ENCODE assay signal across 11 mouse cellular contexts in genomic region chr1:152231717-152232202, GRCm38 (mm10).
DNase-seq lines count a peak whose midpoint lies in the region; ATAC-seq and TF ChIP-seq lines count a peak whose summit lies in the region.
"Had no signal": no experiment of that assay in that cellular context is flagged by ENCODE, and none has a peak within 500 bp of the region (broad histone marks: within the 10 kb centered on the region; RNA-seq: fewer than 3 reads in every experiment).

No protein-coding gene starts in this region.

- 0 out of 2 replicates have a peak, but pooled peaks have one; percentile 6 for ATAC-seq in hindbrain, embryonic 11.5 days (ENCODE audit: low FRiP score)
- no peak for ATAC-seq in hindbrain, embryonic 14.5 days (ENCODE audit: low FRiP score)
- ATAC-seq in lung, embryonic 14.5 days (ENCODE audit: insufficient read depth) = peak; percentile 38; the same call in 1 of the 2 replicates
- no peak for ATAC-seq in erythroid progenitor cell, adult 5-6 weeks (replicated peaks; ENCODE audit: low FRiP score, poor library complexity, severe bottlenecking)

- H3K36me3 ChIP-seq in hindbrain, embryonic 11.5 days (ENCODE audit: control insufficient read depth, insufficient read depth, low read length) = no peaks in the 10 kb centered on the region
- no peaks in the 10 kb centered on the region for H3K36me3 ChIP-seq in hindbrain, embryonic 14.5 days (replicated peaks; ENCODE audit: control insufficient read depth, insufficient read depth)
- no peaks in the 10 kb centered on the region for H3K36me3 ChIP-seq in lung, embryonic 14.5 days (ENCODE audit: insufficient read depth)
- H3K36me3 ChIP-seq: embryonic facial prominence, embryonic 15.5 days; neural tube, embryonic 12.5 days had no signal

- H3K4me1 ChIP-seq in hindbrain, embryonic 11.5 days (replicated peaks; ENCODE audit: control insufficient read depth, insufficient read depth, low read length) = no peaks in the 10 kb centered on the region
- H3K4me1 ChIP-seq in hindbrain, embryonic 14.5 days (replicated peaks; ENCODE audit: control insufficient read depth, insufficient read depth, low read length) = peaks cover 7% of the 10 kb centered on the region
- H3K4me1 ChIP-seq in lung, embryonic 14.5 days (ENCODE audit: insufficient read depth) = no peaks in the 10 kb centered on the region
- H3K4me1 ChIP-seq: embryonic facial prominence, embryonic 15.5 days had no signal

- TF ChIP-seq CTCF in lung, embryonic 14.5 days (IDR thresholded peaks at IDR 0.05; ENCODE audit: low read depth) = peak; percentile 55

- DNase-seq in hindbrain, embryonic 11.5 days (ENCODE audit: low spot score) = no peak
- no peak for DNase-seq in hindbrain, embryonic 14.5 days (ENCODE audit: low spot score)
- DNase-seq in lung, embryonic 14.5 days = peak; percentile 52
- no peak for DNase-seq in lung, adult 18-20 months
- peak; percentile 16 for DNase-seq in ZHBTc4 (ENCODE audit: low read depth, low spot score)
- peak; percentile 10 for DNase-seq in lung, postnatal 25 days (ENCODE audit: low spot score)
- no peak for DNase-seq in kidney, adult 11 months
- DNase-seq: kidney, postnatal 25 days had no signal

- WGBS in hindbrain, embryonic 11.5 days = 73% methylated on average over 11 of the region's 11 CpGs
- WGBS in hindbrain, embryonic 14.5 days = 58% methylated on average over 11 of the region's 11 CpGs
- WGBS in lung, embryonic 14.5 days = 34% methylated on average over 11 of the region's 11 CpGs

- H3K9me3 ChIP-seq in hindbrain, embryonic 11.5 days (ENCODE audit: control insufficient read depth, low read length) = no peaks in the 10 kb centered on the region
- H3K9me3 ChIP-seq in hindbrain, embryonic 14.5 days (ENCODE audit: control insufficient read depth, low read length) = no peaks in the 10 kb centered on the region
- H3K9me3 ChIP-seq in lung, embryonic 14.5 days (ENCODE audit: low read depth, low read length) = no peaks in the 10 kb centered on the region
- H3K9me3 ChIP-seq: embryonic facial prominence, embryonic 15.5 days; neural tube, embryonic 12.5 days had no signal

- H3K9ac ChIP-seq in hindbrain, embryonic 11.5 days (ENCODE audit: low read depth, low read length) = no peak overlapping the region
- no peak overlapping the region for H3K9ac ChIP-seq in hindbrain, embryonic 14.5 days
- H3K9ac ChIP-seq in lung, embryonic 14.5 days = no peak overlapping the region
- H3K9ac ChIP-seq: embryonic facial prominence, embryonic 15.5 days; neural tube, embryonic 12.5 days had no signal

- no peaks in the 10 kb centered on the region for H3K27me3 ChIP-seq in hindbrain, embryonic 11.5 days (ENCODE audit: control insufficient read depth, insufficient read depth, low read length)
- H3K27me3 ChIP-seq in hindbrain, embryonic 14.5 days (ENCODE audit: control insufficient read depth, insufficient read depth, low read length) = no peaks in the 10 kb centered on the region
- no peaks in the 10 kb centered on the region for H3K27me3 ChIP-seq in lung, embryonic 14.5 days (ENCODE audit: insufficient read depth, low read length)
- H3K27me3 ChIP-seq: embryonic facial prominence, embryonic 15.5 days; neural tube, embryonic 12.5 days had no signal

- no peak overlapping the region for H3K4me2 ChIP-seq in hindbrain, embryonic 11.5 days (replicated peaks; ENCODE audit: low read depth, low read length)
- no peak overlapping the region for H3K4me2 ChIP-seq in hindbrain, embryonic 14.5 days (replicated peaks)
- H3K4me2 ChIP-seq in lung, embryonic 14.5 days = no peak overlapping the region
- H3K4me2 ChIP-seq: embryonic facial prominence, embryonic 15.5 days; neural tube, embryonic 12.5 days had no signal

- H3K27ac ChIP-seq in hindbrain, embryonic 11.5 days (ENCODE audit: low read depth, low read length) = no peak overlapping the region
- H3K27ac ChIP-seq in hindbrain, embryonic 14.5 days = no peak overlapping the region
- no peak overlapping the region for H3K27ac ChIP-seq in lung, embryonic 14.5 days (ENCODE audit: low read depth)
- H3K27ac ChIP-seq: embryonic facial prominence, embryonic 15.5 days; neural tube, embryonic 12.5 days had no signal

- H3K4me3 ChIP-seq in hindbrain, embryonic 11.5 days (ENCODE audit: low read depth, low read length) = no peak overlapping the region
- no peak overlapping the region for H3K4me3 ChIP-seq in hindbrain, embryonic 14.5 days (replicated peaks; ENCODE audit: low read length)
- H3K4me3 ChIP-seq in lung, embryonic 14.5 days (ENCODE audit: low read depth, low read length) = no peak overlapping the region
- H3K4me3 ChIP-seq: embryonic facial prominence, embryonic 15.5 days; neural tube, embryonic 12.5 days had no signal

Comparison
In these comparisons a context has a peak if more than half of its experiments do, and no peak if none do; other contexts are left out.
1. ATAC-seq: peak in hindbrain, embryonic 11.5 days (single experiment) and lung, embryonic 14.5 days (single experiment); none in hindbrain, embryonic 14.5 days (single experiment) and erythroid progenitor cell, adult 5-6 weeks (single experiment).
2. DNase-seq: peak in lung, embryonic 14.5 days (single experiment), ZHBTc4 (single experiment) and lung, postnatal 25 days (single experiment); none in hindbrain, embryonic 11.5 days (single experiment), hindbrain, embryonic 14.5 days (single experiment), lung, adult 18-20 months (0 of 2) and kidney, adult 11 months (single experiment).